Mouse (Mus musculus) E14TG2a.4 (cell line): ENCODE measurements around the gene Dock4.

Experiments
- H3K27me3 ChIP-seq: 2 replicates; pipeline ENCODE4 v1.6.1; 2014; ENCODE audit warnings: low read length, control low read depth; ENCODE audit not compliant: insufficient read depth
- H3K36me3 ChIP-seq: 2 replicates; pipeline ENCODE4 v1.6.1; 2014; ENCODE audit warnings: low read length, control low read depth; ENCODE audit not compliant: insufficient read depth
- H3K4me1 ChIP-seq: replicated peaks from 2 replicates; pipeline ENCODE4 v1.6.1; 2014; ENCODE audit warnings: low read depth, low read length, control low read depth
- H3K4me3 ChIP-seq: replicated peaks from 2 replicates; pipeline ENCODE4 v1.5.1; 2014; ENCODE audit warnings: mild to moderate bottlenecking, low read length
- H3K9me3 ChIP-seq: 2 replicates; pipeline ENCODE4 v1.6.1; 2014; ENCODE audit warnings: low read length, control low read depth
- CTCF ChIP-seq: conservative IDR thresholded peaks from 2 replicates; pipeline ENCODE4 v1.5.1; 2014; ENCODE audit warnings: low read length
- NANOG ChIP-seq: IDR thresholded peaks from 2 replicates; pipeline ENCODE4 v1.6.1; 2014; ENCODE audit warnings: borderline replicate concordance, low read length, mixed read lengths
- POU5F1 ChIP-seq: IDR thresholded peaks from 2 replicates; pipeline ENCODE4 v1.6.1; 2014; ENCODE audit warnings: low read length, borderline replicate concordance

Gene Dock4

GRCm38 (mm10) chr12:40694082-40694721, 248.4 kb downstream of the Dock4 start:
- Histone ChIP-seq H3K4me3 (no peak overlapping the region), H3K9me3 (no peaks in the 10 kb centered on the region), H3K27me3 (no peaks in the 10 kb centered on the region), H3K36me3 (no peaks in the 10 kb centered on the region), H3K4me1 (peaks cover 15% of the 10 kb centered on the region)
- TF ChIP-seq POU5F1 (no peak), NANOG (no peak), CTCF (no peak)

- no peaks in the 10 kb centered on the region for H3K36me3 ChIP-seq
- TF ChIP-seq NANOG (no peak), POU5F1 (no peak), CTCF (no peak)
- no peaks in the 10 kb centered on the region for H3K27me3 ChIP-seq
- H3K9me3 ChIP-seq = no peaks in the 10 kb centered on the region
- H3K4me1 ChIP-seq = peaks cover 16% of the 10 kb centered on the region
- H3K4me3 ChIP-seq = no peak overlapping the region
Measured at GRCm38 (mm10) chr12:40698330-40698729, 252.6 kb downstream of the Dock4 start.

DNA sequence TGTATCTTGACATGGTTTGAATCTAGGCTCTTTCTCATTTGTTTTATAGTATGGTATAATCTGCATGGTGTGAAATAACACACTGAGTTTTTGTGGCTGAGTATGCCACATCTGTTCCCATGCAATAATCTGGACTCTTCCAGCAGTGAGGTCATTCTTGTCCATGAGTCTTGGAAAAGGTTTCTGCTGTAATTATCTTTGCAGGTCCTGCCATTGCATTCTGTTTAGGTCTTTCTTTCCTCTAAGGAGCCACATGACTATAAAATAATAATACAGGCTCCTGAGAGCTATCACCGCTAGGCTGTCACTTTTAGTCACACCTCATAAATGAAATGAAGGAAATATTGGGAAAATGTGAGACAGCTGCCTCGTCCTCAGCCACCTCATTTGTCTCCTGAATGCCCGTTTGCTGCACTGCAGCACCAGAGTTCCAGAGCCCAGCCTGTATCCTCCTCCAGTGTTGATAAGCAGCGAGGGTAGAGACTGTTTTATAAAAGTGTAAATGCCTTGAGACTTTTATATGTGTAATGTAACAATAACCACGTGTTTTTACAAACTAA, 256.6 kb downstream of the Dock4 start:
- no peaks in the 10 kb centered on the region for H3K9me3 ChIP-seq
- H3K4me3 ChIP-seq = no peak overlapping the region
- H3K27me3 ChIP-seq = no peaks in the 10 kb centered on the region
- H3K4me1 ChIP-seq = peaks cover 22% of the 10 kb centered on the region
- no peaks in the 10 kb centered on the region for H3K36me3 ChIP-seq
- TF ChIP-seq NANOG (no peak), CTCF (no peak), POU5F1 (no peak)

GRCm38 (mm10) chr12:40704296-40704695, 258.5 kb downstream of the Dock4 start:
- Histone ChIP-seq H3K27me3 (no peaks in the 10 kb centered on the region), H3K4me1 (peaks cover 22% of the 10 kb centered on the region), H3K9me3 (no peaks in the 10 kb centered on the region), H3K36me3 (no peaks in the 10 kb centered on the region), H3K4me3 (peak overlapping the region; percentile 51)
- TF ChIP-seq NANOG = no peak; the same call in 1 of the 2 replicates
- TF ChIP-seq CTCF = no peak
- no peak for TF ChIP-seq POU5F1

DNA sequence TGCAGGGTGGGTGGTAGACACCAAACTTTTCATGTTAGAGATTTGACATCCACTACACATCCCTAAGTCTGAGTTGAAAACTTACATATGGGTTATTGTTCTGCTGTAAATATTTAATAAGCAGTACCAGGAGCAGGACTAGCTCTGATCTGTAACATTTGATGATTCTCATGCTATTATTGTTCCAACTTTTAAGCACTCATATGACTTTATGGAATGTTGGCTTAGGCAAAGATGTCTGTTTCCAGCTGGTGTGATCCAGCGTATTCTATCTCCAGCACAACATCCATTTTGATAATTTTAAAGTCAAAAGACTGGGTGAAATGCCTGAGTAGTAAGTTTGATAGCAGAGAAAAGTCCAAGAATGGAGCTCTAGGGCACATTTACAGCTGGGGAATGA, 261.4 kb downstream of the Dock4 start:
- H3K36me3 ChIP-seq = no peaks in the 10 kb centered on the region
- TF ChIP-seq NANOG (no peak), POU5F1 (no peak), CTCF (no peak)
- peaks cover 22% of the 10 kb centered on the region for H3K4me1 ChIP-seq

GRCm38 (mm10) chr12:40709094-40709493, 263.3 kb downstream of the Dock4 start:
- H3K4me3 ChIP-seq = no peak overlapping the region
- H3K27me3 ChIP-seq = no peaks in the 10 kb centered on the region
- no peak for TF ChIP-seq POU5F1
- no peak for TF ChIP-seq NANOG
- H3K36me3 ChIP-seq = no peaks in the 10 kb centered on the region
- H3K4me1 ChIP-seq = peaks cover 14% of the 10 kb centered on the region
- H3K9me3 ChIP-seq = no peaks in the 10 kb centered on the region

More for the DNA sequence above, 261.4 kb downstream of the Dock4 start:
- Histone ChIP-seq H3K27me3 (no peaks in the 10 kb centered on the region), H3K4me3 (no peak overlapping the region), H3K9me3 (no peaks in the 10 kb centered on the region)

GRCm38 (mm10) chr12:40712235-40712634, 266.5 kb downstream of the Dock4 start:
- Histone ChIP-seq H3K4me1 (no peaks in the 10 kb centered on the region), H3K36me3 (no peaks in the 10 kb centered on the region), H3K27me3 (no peaks in the 10 kb centered on the region), H3K4me3 (no peak overlapping the region), H3K9me3 (no peaks in the 10 kb centered on the region)
- TF ChIP-seq POU5F1 = no peak
- TF ChIP-seq NANOG = no peak
- no peak for TF ChIP-seq CTCF

DNA sequence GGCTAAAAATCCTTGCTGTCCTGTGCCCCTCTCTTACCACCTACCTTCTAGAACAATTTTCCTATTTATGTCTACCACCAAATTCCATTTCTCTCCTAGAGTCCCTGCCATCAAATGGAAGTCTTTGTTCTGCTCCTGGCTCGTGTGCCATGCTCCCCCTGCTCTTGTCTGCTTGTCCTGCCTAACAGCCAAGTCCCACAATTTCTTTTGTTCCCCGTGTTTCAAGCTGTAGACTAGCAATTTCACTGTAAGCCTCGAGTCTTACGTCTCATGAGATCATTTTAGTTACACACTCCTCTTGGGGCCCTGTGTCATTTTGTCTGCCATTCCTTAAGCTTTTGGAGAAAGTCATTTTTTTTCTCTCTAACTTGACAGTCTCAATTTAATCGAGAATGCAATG, 268.5 kb downstream of the Dock4 start:
- Histone ChIP-seq H3K36me3 (no peaks in the 10 kb centered on the region), H3K4me3 (no peak overlapping the region), H3K27me3 (no peaks in the 10 kb centered on the region), H3K9me3 (no peaks in the 10 kb centered on the region), H3K4me1 (no peaks in the 10 kb centered on the region)
- no peak for TF ChIP-seq POU5F1
- TF ChIP-seq CTCF = no peak
- TF ChIP-seq NANOG = no peak

GRCm38 (mm10) chr12:40715174-40715573, 269.4 kb downstream of the Dock4 start:
- H3K4me1 ChIP-seq = no peaks in the 10 kb centered on the region
- no peaks in the 10 kb centered on the region for H3K9me3 ChIP-seq
- H3K27me3 ChIP-seq = no peaks in the 10 kb centered on the region
- TF ChIP-seq CTCF (no peak), POU5F1 (no peak), NANOG (no peak)
- no peaks in the 10 kb centered on the region for H3K36me3 ChIP-seq
- H3K4me3 ChIP-seq = no peak overlapping the region
